Mouse (Mus musculus): ENCODE results near the gene Lpcat2.

DNA sequence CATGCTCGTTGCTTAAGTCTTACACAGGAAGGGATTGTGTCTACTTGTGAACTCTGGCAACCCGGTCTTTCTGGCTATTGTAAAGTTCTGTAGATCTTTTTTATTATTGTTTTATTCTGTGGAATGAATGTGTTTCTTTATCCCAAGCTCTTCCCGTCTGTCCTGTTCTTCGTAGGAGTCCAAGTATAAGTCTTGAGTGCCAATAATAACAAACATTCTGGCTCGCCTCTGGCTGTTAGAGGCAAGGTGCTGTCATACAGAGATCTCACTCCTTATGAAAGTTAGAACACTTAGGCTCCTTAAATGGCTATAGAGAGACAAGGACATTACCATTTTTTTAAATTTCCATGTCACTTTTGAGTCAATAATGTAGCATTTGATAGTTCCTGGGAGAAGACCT is 41.5 kb downstream of the Lpcat2 start:
- no peak for TF ChIP-seq CTCF (IDR thresholded peaks at IDR 0.05; ENCODE audit: low read depth, low read length)
- no peak for TF ChIP-seq POLR2A (IDR thresholded peaks at IDR 0.05; ENCODE audit: extremely low read depth, insufficient read depth, low read length)
